Mouse (Mus musculus): ENCODE measurements around the gene Gm17067. TPM values are rescaled to one million over a fixed set of nuclear protein-coding genes. Genes with fewer than 3 reads are reported as not detected.

Gm17067 gene
- polyA plus RNA-seq, 2 experiments = not detected

Other genes starting within 250 kb of the Gm17067 start
- gene Zfp141, start 221.3 kb downstream of the Gm17067 start, polyA plus RNA-seq (2012; rRNA removed) = 12.3 and 13.3 TPM in 2 replicates
- gene Zfp141, start 221.3 kb downstream of the Gm17067 start, polyA plus RNA-seq (2014; fragmentation: Nextera tagmentation; extraction: Ambion mirVana) = 8.9 and 11.1 TPM in 2 replicates
- gene Gm21028, start 148.4 kb downstream of the Gm17067 start, polyA plus RNA-seq (2012; rRNA removed) = not detected in 2 replicates
- not detected in 2 replicates for gene Gm21028, start 148.4 kb downstream of the Gm17067 start, polyA plus RNA-seq (2014; fragmentation: Nextera tagmentation; extraction: Ambion mirVana)
- gene Zfp977, start 134.5 kb downstream of the Gm17067 start, polyA plus RNA-seq (2012; rRNA removed) = 0.76 and 1.5 TPM in 2 replicates
- 1.2 and 3.1 TPM in 2 replicates for gene Zfp977, start 134.5 kb downstream of the Gm17067 start, polyA plus RNA-seq (2014; fragmentation: Nextera tagmentation; extraction: Ambion mirVana)
- 2.0 and 2.3 TPM in 2 replicates for gene Zfp976, start 84.4 kb downstream of the Gm17067 start, polyA plus RNA-seq (2012; rRNA removed)
- gene Zfp976, start 84.4 kb downstream of the Gm17067 start, polyA plus RNA-seq (2014; fragmentation: Nextera tagmentation; extraction: Ambion mirVana) = 1.7 and 1.8 TPM in 2 replicates
- gene Zfp975, start 34.3 kb downstream of the Gm17067 start, polyA plus RNA-seq (2012; rRNA removed) = 2.7 and 4.5 TPM in 2 replicates
- 6.9 and 7.3 TPM in 2 replicates for gene Zfp975, start 34.3 kb downstream of the Gm17067 start, polyA plus RNA-seq (2014; fragmentation: Nextera tagmentation; extraction: Ambion mirVana)
- gene Vmn2r62, start 66.5 kb upstream of the Gm17067 start, polyA plus RNA-seq (2012; rRNA removed) = not detected in 2 replicates
- gene Vmn2r62, start 66.5 kb upstream of the Gm17067 start, polyA plus RNA-seq (2014; fragmentation: Nextera tagmentation; extraction: Ambion mirVana) = not detected in 2 replicates
- gene Gm2381, start 140.2 kb upstream of the Gm17067 start, polyA plus RNA-seq (2012; rRNA removed) = not detected in 2 replicates
- not detected in 2 replicates for gene Gm2381, start 140.2 kb upstream of the Gm17067 start, polyA plus RNA-seq (2014; fragmentation: Nextera tagmentation; extraction: Ambion mirVana)
- not detected in 2 replicates for gene Vmn2r63, start 206.8 kb upstream of the Gm17067 start, polyA plus RNA-seq (2012; rRNA removed)
- not detected in 2 replicates for gene Vmn2r63, start 206.8 kb upstream of the Gm17067 start, polyA plus RNA-seq (2014; fragmentation: Nextera tagmentation; extraction: Ambion mirVana)

All from limb, embryonic 14.5 days (tissue).